Mouse (Mus musculus): ENCODE measurements around the gene Stk11ip. TPM values are rescaled to one million over a fixed set of nuclear protein-coding genes. Genes with fewer than 3 reads are reported as not detected.

Gene Stk11ip
- polyA plus RNA-seq, 1 experiment from 2014 or later, result 20.1 TPM

GRCm38 (mm10) chr1:75524679-75525078 is 3.4 kb downstream of the Stk11ip start:
- ATAC-seq (ENCODE audit: low read depth), result no peak
- H3K27ac ChIP-seq (replicated peaks), result no peak overlapping the region

DNA sequence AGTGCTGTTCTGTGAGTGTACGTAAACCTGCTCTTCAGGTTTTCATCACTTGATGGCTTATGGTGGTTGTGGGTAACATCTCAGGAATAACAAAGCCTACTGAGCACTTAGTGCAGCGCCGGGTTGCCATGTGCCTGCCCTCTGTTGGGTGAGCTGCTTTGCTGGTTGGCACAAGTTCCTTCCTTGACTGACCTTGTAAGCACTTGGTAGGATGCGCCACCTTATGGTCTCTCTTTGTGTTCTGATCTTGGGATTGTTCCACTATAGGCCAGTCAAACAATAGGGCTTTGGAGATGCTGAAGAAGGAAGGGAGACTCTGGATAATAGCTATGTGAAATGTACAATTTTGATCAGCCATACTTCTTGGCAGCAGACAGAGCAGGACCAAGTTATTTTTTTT is 9.2 kb downstream of the Stk11ip start:
- no peaks in the 10 kb centered on the region for H3K27me3 ChIP-seq
- no peak overlapping the region for H3K4me3 ChIP-seq
- peaks cover 82% of the 10 kb centered on the region for H3K36me3 ChIP-seq
- H3K27ac ChIP-seq (replicated peaks), result no peak overlapping the region
- H3K9ac ChIP-seq, result no peak overlapping the region
- 78% methylated on average over 4 of the region's 4 CpGs for WGBS
- H3K4me1 ChIP-seq (replicated peaks), result no peaks in the 10 kb centered on the region
- H3K9me3 ChIP-seq, result no peaks in the 10 kb centered on the region
- ATAC-seq (ENCODE audit: low read depth), result no peak
- H3K4me2 ChIP-seq, result no peak overlapping the region

More at GRCm38 (mm10) chr1:75524679-75525078, 3.4 kb downstream of the Stk11ip start:
- Histone ChIP-seq H3K9me3 (no peaks in the 10 kb centered on the region), H3K4me2 (no peak overlapping the region), H3K27me3 (no peaks in the 10 kb centered on the region), H3K4me3 (no peak overlapping the region), H3K9ac (no peak overlapping the region), H3K4me1 (replicated peaks) (peaks cover 12% of the 10 kb centered on the region), H3K36me3 (peaks cover 43% of the 10 kb centered on the region)
- WGBS, result 87% methylated on average over 7 of the region's 7 CpGs

- H3K4me2 ChIP-seq, result no peak overlapping the region
- ATAC-seq (ENCODE audit: low read depth), result no peak
- H3K27ac ChIP-seq (replicated peaks), result no peak overlapping the region
- WGBS, result 92% methylated on average over 19 of the region's 19 CpGs
- no peaks in the 10 kb centered on the region for H3K27me3 ChIP-seq
- H3K36me3 ChIP-seq, result peaks cover 75% of the 10 kb centered on the region
- H3K9ac ChIP-seq, result no peak overlapping the region
- H3K4me1 ChIP-seq (replicated peaks), result no peaks in the 10 kb centered on the region
- no peaks in the 10 kb centered on the region for H3K9me3 ChIP-seq
- no peak overlapping the region for H3K4me3 ChIP-seq
These were observed 11.2 kb downstream of the Stk11ip start for GRCm38 (mm10) chr1:75532280-75533172.

DNA sequence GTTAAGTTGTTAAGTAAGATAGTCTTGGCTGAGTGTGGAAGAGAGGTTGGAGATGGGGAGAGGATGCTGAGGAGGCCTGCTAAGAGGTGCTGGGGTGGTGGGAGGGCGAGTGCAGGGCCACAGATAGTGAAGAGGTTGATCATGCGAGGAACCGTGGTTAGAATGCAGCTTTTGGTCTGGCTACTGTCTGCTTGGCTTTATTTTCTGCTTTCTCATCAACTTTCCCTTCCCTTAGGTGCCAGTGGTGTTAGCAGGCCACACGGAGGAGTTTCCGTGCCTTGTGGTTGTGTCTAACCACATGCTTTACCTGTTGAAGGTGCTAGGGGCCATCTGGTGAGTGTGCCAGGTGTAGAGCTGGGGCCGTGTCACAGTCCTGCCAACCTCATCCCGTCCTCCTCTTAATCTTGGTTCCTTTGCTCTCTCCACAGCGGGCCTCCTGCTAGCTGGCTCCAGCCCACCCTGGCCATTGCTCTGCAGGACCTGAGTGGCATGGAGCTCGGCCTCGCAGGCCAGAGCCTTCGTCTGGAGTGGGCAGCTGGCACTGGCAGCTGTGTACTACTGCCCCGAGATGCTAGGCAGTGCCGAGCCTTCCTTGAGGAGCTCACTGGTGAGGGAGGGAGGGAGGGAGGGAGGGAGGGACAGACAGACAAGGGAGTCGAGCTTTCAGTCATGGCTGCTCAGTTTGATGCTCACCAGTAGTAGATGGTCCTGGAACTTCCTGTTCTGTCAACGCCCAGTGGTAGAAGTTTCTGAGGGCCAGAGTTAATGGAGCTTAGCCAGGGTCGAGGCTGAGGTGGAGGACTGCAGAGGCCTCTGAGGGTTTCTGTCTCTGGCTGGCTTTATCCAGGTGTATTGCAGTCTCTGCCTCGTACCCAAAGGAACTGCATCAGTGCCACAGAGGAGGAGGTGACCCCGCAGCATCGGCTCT is 12.3 kb downstream of the Stk11ip start:
- no peak for ATAC-seq (ENCODE audit: low read depth)
- no peak overlapping the region for H3K27ac ChIP-seq (replicated peaks)
- H3K4me1 ChIP-seq (replicated peaks), result no peaks in the 10 kb centered on the region
- no peak overlapping the region for H3K4me3 ChIP-seq
- no peak overlapping the region for H3K4me2 ChIP-seq
- 85% methylated on average over 19 of the region's 19 CpGs for WGBS
- no peaks in the 10 kb centered on the region for H3K9me3 ChIP-seq
- no peaks in the 10 kb centered on the region for H3K27me3 ChIP-seq
- H3K9ac ChIP-seq, result no peak overlapping the region
- peaks cover 66% of the 10 kb centered on the region for H3K36me3 ChIP-seq

DNA sequence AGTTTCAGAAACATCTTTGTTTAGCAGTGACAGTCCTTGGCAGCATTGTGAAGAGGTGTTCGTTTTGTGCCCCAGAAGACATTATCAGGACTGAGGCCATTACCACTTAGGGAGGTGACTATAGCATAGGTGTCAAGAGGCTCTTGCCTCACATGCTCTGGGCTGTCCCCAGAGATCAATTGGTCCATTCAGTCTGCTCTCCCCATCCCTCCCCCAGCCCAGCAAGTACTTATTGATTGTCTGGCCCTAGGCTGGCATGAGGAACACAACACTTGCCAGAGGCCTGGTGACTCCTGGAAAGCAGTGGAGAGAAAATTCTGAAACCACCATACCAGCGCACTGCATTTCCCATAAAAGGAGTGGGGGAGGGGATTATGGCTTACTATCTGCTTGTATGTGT is 16.3 kb downstream of the Stk11ip start:
- H3K9ac ChIP-seq, result no peak overlapping the region
- no peaks in the 10 kb centered on the region for H3K9me3 ChIP-seq
- H3K4me2 ChIP-seq, result no peak overlapping the region
- 80% methylated on average over 2 of the region's 2 CpGs for WGBS
- no peak for ATAC-seq (ENCODE audit: low read depth)
- no peaks in the 10 kb centered on the region; the same call in 1 of the 2 replicates for H3K27me3 ChIP-seq
- no peak overlapping the region for H3K27ac ChIP-seq (replicated peaks)
- H3K36me3 ChIP-seq, result peaks cover 38% of the 10 kb centered on the region
- no peak overlapping the region for H3K4me3 ChIP-seq
- no peaks in the 10 kb centered on the region for H3K4me1 ChIP-seq (replicated peaks)

- H3K4me3 ChIP-seq, result no peak overlapping the region
- no peak for ATAC-seq (ENCODE audit: low read depth)
- peaks cover 28% of the 10 kb centered on the region for H3K36me3 ChIP-seq
- no peaks in the 10 kb centered on the region for H3K4me1 ChIP-seq (replicated peaks)
- no peak overlapping the region for H3K4me2 ChIP-seq
- H3K27ac ChIP-seq (replicated peaks), result no peak overlapping the region
- H3K9ac ChIP-seq, result no peak overlapping the region
- 82% methylated on average over 9 of the region's 9 CpGs for WGBS
- H3K27me3 ChIP-seq, result no peaks in the 10 kb centered on the region; the same call in 1 of the 2 replicates
- H3K9me3 ChIP-seq, result no peaks in the 10 kb centered on the region
These were observed 17.4 kb downstream of the Stk11ip start for GRCm38 (mm10) chr1:75538597-75539190.

- Histone ChIP-seq H3K9ac (no peak overlapping the region), H3K4me2 (no peak overlapping the region), H3K27me3 (no peaks in the 10 kb centered on the region; the same call in 1 of the 2 replicates), H3K4me1 (replicated peaks) (peaks cover 7% of the 10 kb centered on the region), H3K27ac (replicated peaks) (no peak overlapping the region), H3K4me3 (no peak overlapping the region), H3K9me3 (no peaks in the 10 kb centered on the region), H3K36me3 (peaks cover 2% of the 10 kb centered on the region; the same call in 1 of the 2 replicates)
- 89% methylated on average over 7 of the region's 7 CpGs for WGBS
- ATAC-seq (ENCODE audit: low read depth), result no peak
These were observed 20.2 kb downstream of the Stk11ip start for GRCm38 (mm10) chr1:75541496-75541895.

- 89% methylated on average over 6 of the region's 6 CpGs for WGBS
- H3K27me3 ChIP-seq, result no peaks in the 10 kb centered on the region; the same call in 1 of the 2 replicates
These were observed 23.0 kb downstream of the Stk11ip start for GRCm38 (mm10) chr1:75544351-75544750.

GRCm38 (mm10) chr1:75545965-75546956 is 24.9 kb downstream of the Stk11ip start, which contains the start of gene Slc4a3:
Gene Slc4a3 (plus strand): TSS chr1:75546266.
- H3K4me3 ChIP-seq, result peak within 1 kb of the TSS; percentile 82
- peaks cover 19% of the 10 kb centered on the region for H3K4me1 ChIP-seq (replicated peaks)
- no peaks in the 10 kb centered on the region for H3K9me3 ChIP-seq
- H3K27ac ChIP-seq (replicated peaks), result peak within 1 kb of the TSS; percentile 86
- H3K36me3 ChIP-seq, result peaks cover 32% of the 10 kb centered on the region
- 1% methylated on average over 55 of the region's 64 CpGs for WGBS
- H3K4me2 ChIP-seq, result peak within 1 kb of the TSS; percentile 72
- H3K27me3 ChIP-seq, result no peaks in the 10 kb centered on the region; the same call in 1 of the 2 replicates
- peak; percentile 87 for ATAC-seq (ENCODE audit: low read depth)
- H3K9ac ChIP-seq, result peak within 1 kb of the TSS; percentile 95

More at GRCm38 (mm10) chr1:75544351-75544750, 23.0 kb downstream of the Stk11ip start:
- Histone ChIP-seq H3K27ac (replicated peaks) (no peak overlapping the region), H3K36me3 (peaks cover 14% of the 10 kb centered on the region), H3K4me1 (replicated peaks) (peaks cover 19% of the 10 kb centered on the region), H3K9me3 (no peaks in the 10 kb centered on the region), H3K4me3 (no peak overlapping the region), H3K9ac (no peak overlapping the region), H3K4me2 (no peak overlapping the region)
- no peak for ATAC-seq (ENCODE audit: low read depth)

- peaks cover 43% of the 10 kb centered on the region for H3K36me3 ChIP-seq
- H3K4me2 ChIP-seq, result peak overlapping the region; percentile 72
- H3K4me3 ChIP-seq, result peak overlapping the region; percentile 82
- H3K27ac ChIP-seq (replicated peaks), result no peak overlapping the region
- H3K27me3 ChIP-seq, result no peaks in the 10 kb centered on the region
- 96% methylated on average over 13 of the region's 13 CpGs for WGBS
- no peaks in the 10 kb centered on the region for H3K9me3 ChIP-seq
- peaks cover 19% of the 10 kb centered on the region for H3K4me1 ChIP-seq (replicated peaks)
- ATAC-seq (ENCODE audit: low read depth), result 0 out of 2 replicates have a peak, but pooled peaks have one; percentile 2
- H3K9ac ChIP-seq, result 0 out of 2 replicates have a peak overlapping the region, but pooled peaks have one; percentile 22
These were observed 26.0 kb downstream of the Stk11ip start for GRCm38 (mm10) chr1:75547351-75547750.
